Mouse (Mus musculus) kidney, adult 2 months (tissue): ENCODE results near the gene Afdn.

Experiments used
- CTCF ChIP-seq: fragments of 200-500 bp; conservative IDR thresholded peaks from 2 replicates; pipeline ENCODE4 v1.5.1; 2011; ENCODE audit warnings: low read depth, mild to moderate bottlenecking, control low read depth, low read length, moderate library complexity, mixed read lengths; ENCODE audit not compliant: insufficient read depth, insufficient read length
- POLR2A ChIP-seq: fragments of 200-500 bp; IDR thresholded peaks from one replicate; pipeline ENCODE4 v1.6.1; 2011; ENCODE audit warnings: low read depth, low read length, control low read depth

- TF ChIP-seq CTCF (no peak), POLR2A (no peak)
Observed at GRCm38 (mm10) chr17:13744824-13745223, 15.5 kb upstream of the Afdn start.
